Mouse (Mus musculus) liver, postnatal 0 days (tissue): Measurements from ENCODE around the gene Hspa1b. TPM values are rescaled to one million over a fixed set of nuclear protein-coding genes. Genes with fewer than 3 reads are reported as not detected.

Source experiments
- ATAC-seq: fragments of 200-750 bp; cut with Nextera tagmentation; 2 replicates; pipeline ENCODE4 v1.8.0; 2017; ENCODE audit warnings: mild to moderate bottlenecking, moderate library complexity
- DNase-seq: peaks from one replicate; pipeline ENCODE4 v3.0.0-alpha.2; 2016
- H3K27ac ChIP-seq: fragments of 300-500 bp; sonication (generic); 2 replicates; pipeline ENCODE4 v1.5.1; 2014; ENCODE audit warnings: antibody characterized with exemption, moderate library complexity, mild to moderate bottlenecking, low read depth
- H3K27me3 ChIP-seq: fragments of 300-500 bp; sonication (generic); 2 replicates; pipeline ENCODE4 v1.6.1; 2014; ENCODE audit warnings: low read length, control low read depth, mixed read lengths; ENCODE audit not compliant: insufficient read depth
- H3K36me3 ChIP-seq: fragments of 300-500 bp; sonication (generic); replicated peaks from 2 replicates; pipeline ENCODE4 v1.6.1; 2014; ENCODE audit warnings: mild to moderate bottlenecking, control low read depth, low read length, moderate library complexity, mixed read lengths; ENCODE audit not compliant: insufficient read depth
- H3K4me1 ChIP-seq: fragments of 300-500 bp; sonication (generic); 2 replicates; pipeline ENCODE4 v1.6.1; 2014; ENCODE audit warnings: antibody characterized with exemption, mild to moderate bottlenecking, control low read depth; ENCODE audit not compliant: insufficient read depth
- H3K4me2 ChIP-seq: fragments of 300-500 bp; sonication (generic); 2 replicates; pipeline ENCODE4 v1.6.1; 2014; ENCODE audit warnings: low read depth, mild to moderate bottlenecking, low read length, moderate library complexity, mixed read lengths
- H3K4me3 ChIP-seq: fragments of 300-500 bp; sonication (generic); 2 replicates; pipeline ENCODE4 v1.5.1; 2014; ENCODE audit warnings: low read depth, low read length
- H3K9ac ChIP-seq: fragments of 300-500 bp; sonication (generic); replicated peaks from 2 replicates; pipeline ENCODE4 v1.6.1; 2014; ENCODE audit warnings: mild to moderate bottlenecking, moderate library complexity
- H3K9me3 ChIP-seq: fragments of 300-500 bp; sonication (generic); 2 replicates; pipeline ENCODE4 v1.6.1; 2016; ENCODE audit warnings: mild to moderate bottlenecking, control low read depth, low read length, mixed read lengths
- CTCF ChIP-seq: sonication (generic); IDR thresholded peaks from 2 replicates; pipeline ENCODE4 v1.5.1; 2016; ENCODE audit warnings: antibody characterized with exemption, low read depth
- EP300 ChIP-seq: IDR thresholded peaks from 2 replicates; pipeline ENCODE4 v1.6.1; 2016; ENCODE audit warnings: antibody characterized with exemption, low read depth, mild to moderate bottlenecking
- WGBS: fragments of 180-500 bp; shearing (Covaris S2); extraction: QIAGEN DNeasy Blood & Tissue Kit; methylation state at CpG from one replicate; pipeline ENCODE4 v1.1.7; 2014; ENCODE audit not compliant: insufficient replicate concordance; 5-methylcytosine and 5-hydroxymethylcytosine counted together
- polyA plus RNA-seq: library from polyadenylated mRNA; unstranded; fragments of >200 nt; fragmentation: Nextera tagmentation; extraction: Ambion mirVana; gene quantifications from 2 replicates; pipeline ENCODE4 v1.2.1, GENCODE M21; 2015

Hspa1b gene
- polyA plus RNA-seq, 1 experiment from 2014 or later: 0.06 TPM

DNA sequence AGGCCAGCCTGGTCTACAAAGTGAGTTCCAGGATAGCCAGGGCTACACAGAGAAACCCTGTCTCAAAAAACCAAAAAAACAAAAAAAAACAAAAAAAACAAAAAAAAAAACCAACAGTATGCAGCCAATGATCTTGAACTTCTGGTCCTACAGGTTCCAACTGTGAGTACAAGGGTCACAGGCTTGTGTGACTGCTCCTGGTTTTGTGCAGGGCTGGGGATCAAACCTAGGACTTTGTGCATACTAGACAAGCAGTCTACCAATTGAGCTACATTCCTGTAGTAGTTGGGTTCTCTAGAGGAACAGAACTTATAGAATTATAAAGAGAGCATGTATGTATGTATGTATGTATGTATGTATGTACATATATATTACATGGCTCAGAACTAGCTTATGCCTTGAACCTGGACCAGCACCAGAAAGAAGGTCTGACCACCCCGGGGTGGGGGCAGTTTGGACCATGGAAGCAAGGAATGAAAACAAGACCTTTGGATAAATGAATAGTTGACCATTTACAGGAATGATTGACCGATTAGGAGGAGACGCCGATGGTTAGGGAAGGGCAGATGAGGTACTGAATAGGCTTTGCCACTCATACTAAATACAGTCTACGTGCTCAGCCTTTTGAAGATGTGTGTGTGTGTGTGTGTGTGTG, 12.4 kb downstream of the Hspa1b start:
- WGBS: 68% methylated on average over 5 of the region's 5 CpGs
- H3K4me1 ChIP-seq: peaks cover 9% of the 10 kb centered on the region
- TF ChIP-seq CTCF (no peak), EP300 (no peak)
- no peaks in the 10 kb centered on the region for H3K27me3 ChIP-seq
- no peaks in the 10 kb centered on the region for H3K9me3 ChIP-seq
- no peak overlapping the region for H3K4me2 ChIP-seq
- no peak for DNase-seq
- H3K27ac ChIP-seq: no peak overlapping the region
- no peak overlapping the region for H3K4me3 ChIP-seq
- peak; percentile 16; the same call in 1 of the 2 replicates for ATAC-seq
- peaks cover 5% of the 10 kb centered on the region; the same call in 1 of the 2 replicates for H3K36me3 ChIP-seq
- no peak overlapping the region for H3K9ac ChIP-seq

- no peak for DNase-seq
- Histone ChIP-seq H3K27ac (no peak overlapping the region), H3K9me3 (no peaks in the 10 kb centered on the region), H3K27me3 (no peaks in the 10 kb centered on the region), H3K4me3 (no peak overlapping the region), H3K4me1 (peaks cover 8% of the 10 kb centered on the region), H3K9ac (no peak overlapping the region), H3K4me2 (no peak overlapping the region), H3K36me3 (no peaks in the 10 kb centered on the region; the same call in 1 of the 2 replicates)
- TF ChIP-seq EP300 (no peak), CTCF (no peak)
- no peak for ATAC-seq
These were observed 14.7 kb downstream of the Hspa1b start for GRCm38 (mm10) chr17:34944362-34944761.

- TF ChIP-seq EP300 (no peak), CTCF (no peak)
- peaks cover 10% of the 10 kb centered on the region for H3K4me1 ChIP-seq
- no peaks in the 10 kb centered on the region for H3K27me3 ChIP-seq
- no peaks in the 10 kb centered on the region for H3K36me3 ChIP-seq
- WGBS: 85% methylated on average over 4 of the region's 4 CpGs
- H3K4me3 ChIP-seq: no peak overlapping the region
- DNase-seq (no peak), ATAC-seq (no peak)
- H3K9me3 ChIP-seq: no peaks in the 10 kb centered on the region
- no peak overlapping the region for H3K27ac ChIP-seq
- no peak overlapping the region for H3K9ac ChIP-seq
- no peak overlapping the region for H3K4me2 ChIP-seq
These were observed 15.8 kb downstream of the Hspa1b start for GRCm38 (mm10) chr17:34943128-34943815.

GRCm38 (mm10) chr17:34941344-34942041, 17.5 kb downstream of the Hspa1b start:
- 25% methylated on average over 15 of the region's 15 CpGs for WGBS
- Histone ChIP-seq H3K27ac (peak overlapping the region; percentile 34; the same call in 1 of the 2 replicates), H3K4me3 (peak overlapping the region; percentile 27), H3K4me2 (peak overlapping the region; percentile 58), H3K27me3 (no peaks in the 10 kb centered on the region), H3K9ac (0 out of 2 replicates have a peak overlapping the region, but pooled peaks have one; percentile 34), H3K4me1 (peaks cover 10% of the 10 kb centered on the region), H3K9me3 (no peaks in the 10 kb centered on the region), H3K36me3 (no peaks in the 10 kb centered on the region; the same call in 1 of the 2 replicates)
- TF ChIP-seq CTCF (no peak), EP300 (no peak)
- DNase-seq (no peak), ATAC-seq (peak; percentile 23; the same call in 1 of the 2 replicates)

- peak; percentile 12; the same call in 1 of the 2 replicates for ATAC-seq
- Histone ChIP-seq H3K9me3 (no peaks in the 10 kb centered on the region), H3K27ac (peak overlapping the region; percentile 66; the same call in 1 of the 2 replicates), H3K9ac (no peak overlapping the region), H3K4me2 (no peak overlapping the region), H3K4me1 (peaks cover 23% of the 10 kb centered on the region), H3K27me3 (no peaks in the 10 kb centered on the region), H3K36me3 (peaks cover 5% of the 10 kb centered on the region; the same call in 1 of the 2 replicates), H3K4me3 (no peak overlapping the region)
- no peak for DNase-seq
- WGBS: 60% methylated on average over 6 of the region's 6 CpGs
- TF ChIP-seq EP300: no peak
- TF ChIP-seq CTCF: no peak
These were observed 21.0 kb downstream of the Hspa1b start for GRCm38 (mm10) chr17:34937960-34938505.
